Mouse (Mus musculus): ENCODE results near the gene Spsb1.

Gene Spsb1

GRCm38 (mm10) chr4:149912451-149912850, 42.4 kb downstream of the Spsb1 start:
- DNase-seq, result no peak

- DNase-seq, result no peak
Observed at GRCm38 (mm10) chr4:149910558-149910957, 44.3 kb downstream of the Spsb1 start.

- no peak for DNase-seq
Observed at GRCm38 (mm10) chr4:149909551-149909950, 45.3 kb downstream of the Spsb1 start.

- no peak for DNase-seq
Observed at GRCm38 (mm10) chr4:149908923-149909322, 45.9 kb downstream of the Spsb1 start.

DNA sequence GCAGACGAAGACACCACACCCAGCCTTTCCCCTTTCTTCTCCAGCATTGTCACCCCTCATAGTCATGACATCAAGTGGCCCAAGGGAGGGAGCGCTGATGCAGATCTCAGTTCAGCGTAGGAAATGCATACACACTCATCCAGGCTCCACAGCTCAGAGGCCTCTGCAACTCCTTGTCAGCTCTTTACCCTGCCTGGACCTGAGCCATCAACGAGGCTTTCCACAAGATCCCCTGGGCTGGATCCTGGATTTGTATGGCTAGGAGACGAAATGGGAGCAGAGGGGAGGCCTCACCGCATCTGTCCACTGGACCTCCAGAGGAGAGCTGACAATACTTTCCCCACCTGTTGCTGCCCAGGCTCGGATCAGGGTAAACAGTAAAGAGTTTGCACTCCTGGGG, 47.2 kb downstream of the Spsb1 start:
- DNase-seq, result no peak

DNA sequence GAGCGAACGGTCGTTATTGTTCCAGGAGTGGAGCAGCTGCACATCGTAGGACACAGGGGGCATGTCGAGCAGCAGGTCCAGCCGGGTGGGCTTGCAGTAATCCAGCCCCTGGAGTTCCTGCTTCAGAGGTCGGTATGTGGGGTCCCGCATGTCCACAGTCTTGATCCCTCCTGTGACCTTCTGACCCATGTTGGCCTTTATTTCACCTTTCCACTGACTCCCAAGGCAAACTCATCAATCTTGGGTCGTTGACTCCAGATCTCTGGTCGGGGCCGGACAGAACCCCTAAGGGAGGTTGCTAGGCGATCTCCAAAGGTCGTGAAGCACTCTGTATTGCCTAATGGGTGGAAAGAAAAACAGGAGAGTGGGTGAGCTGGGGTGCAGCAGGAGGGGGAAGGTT, 47.9 kb downstream of the Spsb1 start:
- DNase-seq, result no peak

DNA sequence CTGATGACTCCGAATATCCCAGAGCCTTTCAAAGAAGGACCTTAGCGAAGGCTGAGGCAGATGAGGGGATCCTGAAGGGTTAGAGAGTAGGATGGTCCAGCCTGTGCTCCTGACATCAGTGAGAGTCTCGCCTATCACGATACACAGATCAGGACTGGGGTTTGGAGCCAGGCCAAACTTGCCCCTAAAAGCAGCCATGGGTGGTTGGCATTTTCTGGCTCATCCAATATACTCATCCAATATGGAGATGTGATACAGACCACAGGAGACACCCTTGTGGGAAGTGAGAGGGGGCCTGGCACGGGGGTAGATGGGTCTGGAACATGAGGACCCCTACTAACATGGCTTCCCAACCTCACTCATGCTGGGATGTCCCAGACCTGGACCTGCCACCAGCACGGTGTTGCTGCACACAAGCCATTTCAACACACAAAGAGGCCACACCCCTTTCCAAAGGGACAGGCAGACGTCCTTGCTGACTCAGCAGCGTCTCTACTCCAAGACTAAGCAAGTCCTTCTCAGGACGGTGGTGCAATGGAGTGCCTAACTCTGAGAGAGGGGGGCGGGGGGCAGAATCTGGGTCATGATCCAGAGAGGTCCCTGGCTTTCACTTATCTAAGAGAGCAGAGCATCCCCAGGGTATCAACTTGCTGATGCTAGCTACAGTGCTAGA, 49.4 kb downstream of the Spsb1 start:
- DNase-seq, result no peak

GRCm38 (mm10) chr4:149903026-149903425, 51.8 kb downstream of the Spsb1 start:
- peak; percentile 59 to 72 for DNase-seq

- no peak for DNase-seq
Observed at GRCm38 (mm10) chr4:149901349-149901782, 53.5 kb downstream of the Spsb1 start.

DNA sequence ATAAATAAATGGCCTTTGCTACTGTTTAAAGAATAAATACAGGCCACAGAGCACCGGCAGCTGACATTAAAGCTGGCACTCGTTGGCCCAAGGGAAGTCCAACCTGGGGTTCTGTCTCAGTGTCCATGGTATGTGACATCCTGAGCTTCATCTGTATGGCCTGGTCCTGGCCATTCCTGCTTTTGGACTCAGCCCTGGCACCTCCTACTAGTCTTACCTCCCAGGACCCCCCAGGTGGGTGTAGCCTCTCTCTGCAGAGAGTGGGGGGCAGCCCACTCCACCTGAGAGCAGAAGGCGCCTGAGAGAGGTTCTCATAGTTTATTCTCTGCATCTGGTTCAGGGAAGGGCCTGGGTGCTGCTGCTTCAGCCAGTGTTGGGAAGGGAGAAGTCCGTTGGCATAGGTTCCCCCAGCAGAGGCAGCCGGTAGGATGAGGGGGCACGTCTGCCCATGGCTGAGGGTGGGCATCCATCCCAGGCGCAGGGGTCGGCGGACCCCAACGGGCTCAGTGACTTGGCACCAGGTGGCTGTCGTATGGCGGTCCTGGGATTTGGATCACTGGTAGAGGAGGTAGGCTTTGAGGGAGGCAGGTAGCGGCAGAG, 57.1 kb downstream of the Spsb1 start:
- no peak for DNase-seq

DNA sequence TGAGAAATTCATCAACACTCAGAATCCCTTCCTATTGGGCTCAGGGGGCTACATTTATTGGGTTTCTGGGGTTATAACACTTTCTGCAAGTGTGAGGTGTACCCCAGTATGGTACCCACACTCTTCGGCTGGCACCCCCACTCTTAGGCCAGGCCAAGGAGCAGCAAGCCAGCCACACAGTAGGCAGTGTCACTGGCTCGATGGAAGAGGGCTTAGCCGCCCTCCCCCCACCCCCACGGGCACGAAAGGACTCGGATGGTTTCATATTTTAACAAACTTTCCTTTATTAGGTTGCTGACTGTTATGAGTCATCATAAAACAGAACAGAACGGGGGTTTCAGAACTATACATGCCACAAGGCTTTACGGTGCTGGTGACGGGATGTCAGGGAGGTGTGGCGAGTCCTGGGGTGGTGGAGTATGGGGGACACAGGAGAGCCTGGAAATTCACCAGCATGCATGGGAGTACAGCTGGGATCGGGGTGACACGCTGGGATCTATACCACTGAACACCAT, 58.8 kb downstream of the Spsb1 start:
- no peak for DNase-seq

DNA sequence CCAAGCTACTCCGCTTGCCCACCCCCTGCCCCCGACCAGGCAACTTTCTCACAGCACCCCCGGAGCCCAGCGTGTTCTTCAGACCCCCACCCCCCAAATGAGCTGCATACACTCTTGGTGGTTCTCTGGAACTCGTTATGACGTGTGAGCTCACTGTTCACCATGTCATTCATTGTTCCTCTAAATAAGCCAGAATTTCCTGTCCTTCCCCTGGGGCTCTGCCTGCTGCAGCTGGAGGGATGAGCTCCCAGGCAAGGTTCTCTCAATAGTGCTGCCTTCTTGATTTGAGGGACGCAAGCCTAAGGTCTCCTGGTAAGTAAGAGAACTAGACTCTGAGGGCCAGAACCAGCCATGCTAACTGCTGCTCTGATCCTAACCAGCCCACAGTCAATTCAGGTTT, 59.6 kb downstream of the Spsb1 start:
- no peak for DNase-seq

DNA sequence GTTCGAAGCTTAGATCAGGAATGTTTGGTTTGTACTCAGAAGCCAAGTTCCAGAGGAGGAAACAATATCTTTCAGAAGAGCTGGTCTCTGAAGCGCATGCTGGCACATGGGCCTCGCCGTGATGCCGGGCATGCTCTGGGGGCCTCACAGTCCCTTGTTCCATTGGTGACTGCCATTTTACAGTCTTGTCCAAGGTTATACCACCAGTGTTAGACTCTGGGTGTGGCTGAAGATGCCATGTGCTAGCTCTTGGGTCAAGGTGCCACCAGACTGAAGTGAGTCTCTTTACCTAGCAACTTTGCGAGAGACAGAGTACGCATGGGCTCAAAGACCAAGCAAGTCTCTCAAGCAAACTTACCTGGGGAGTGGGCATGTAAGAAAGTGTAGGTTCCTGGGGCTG, 60.5 kb downstream of the Spsb1 start:
- DNase-seq, result no peak

- peak; percentile 69 to 77 for DNase-seq
Observed at GRCm38 (mm10) chr4:149893611-149894151, 61.2 kb downstream of the Spsb1 start.

- no peak for DNase-seq
Observed at GRCm38 (mm10) chr4:149891172-149891960, 63.5 kb downstream of the Spsb1 start.

DNA sequence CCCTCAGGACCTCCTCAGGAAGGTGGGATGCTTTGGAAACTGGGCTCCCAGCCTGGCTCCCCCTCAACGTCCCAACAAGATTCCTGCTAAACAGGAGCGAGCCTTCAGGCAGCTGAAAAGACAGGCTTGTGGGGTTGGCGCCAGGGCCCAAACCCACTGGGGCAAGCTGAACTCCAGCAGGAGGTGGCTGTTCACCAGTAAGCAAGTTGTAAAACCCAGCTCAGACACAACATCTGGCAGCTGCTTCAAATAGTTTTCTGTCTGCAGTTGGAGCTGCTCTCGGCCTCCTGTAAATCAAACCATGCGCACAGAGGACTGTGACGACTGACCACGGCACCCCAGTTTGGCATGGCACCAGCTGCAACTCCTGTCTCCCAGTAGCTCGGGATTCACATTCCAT, 64.3 kb downstream of the Spsb1 start:
- peak in 1 of 2 experiments; percentile 34 for DNase-seq

DNA sequence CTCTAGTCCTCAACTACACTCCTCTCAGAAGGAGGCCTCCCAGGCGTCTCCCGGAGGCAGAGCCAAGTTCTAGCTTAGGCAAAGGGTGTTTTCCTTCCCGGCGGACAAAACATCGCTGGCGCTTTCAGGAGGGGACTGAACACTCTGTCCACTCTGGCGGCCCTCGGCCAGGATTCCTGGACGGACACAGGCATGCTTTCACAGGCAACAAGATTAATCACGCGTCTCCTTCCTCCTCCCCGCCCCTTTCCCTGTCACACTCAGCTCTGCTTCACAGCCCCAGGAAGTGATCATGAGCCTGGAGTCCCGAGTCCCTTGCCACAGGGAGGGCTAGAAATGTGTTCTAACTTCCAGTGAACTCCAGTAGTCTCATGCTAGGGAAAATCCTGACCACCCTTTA, 65.0 kb downstream of the Spsb1 start:
- peak in 1 of 2 experiments; percentile 51 for DNase-seq

DNA sequence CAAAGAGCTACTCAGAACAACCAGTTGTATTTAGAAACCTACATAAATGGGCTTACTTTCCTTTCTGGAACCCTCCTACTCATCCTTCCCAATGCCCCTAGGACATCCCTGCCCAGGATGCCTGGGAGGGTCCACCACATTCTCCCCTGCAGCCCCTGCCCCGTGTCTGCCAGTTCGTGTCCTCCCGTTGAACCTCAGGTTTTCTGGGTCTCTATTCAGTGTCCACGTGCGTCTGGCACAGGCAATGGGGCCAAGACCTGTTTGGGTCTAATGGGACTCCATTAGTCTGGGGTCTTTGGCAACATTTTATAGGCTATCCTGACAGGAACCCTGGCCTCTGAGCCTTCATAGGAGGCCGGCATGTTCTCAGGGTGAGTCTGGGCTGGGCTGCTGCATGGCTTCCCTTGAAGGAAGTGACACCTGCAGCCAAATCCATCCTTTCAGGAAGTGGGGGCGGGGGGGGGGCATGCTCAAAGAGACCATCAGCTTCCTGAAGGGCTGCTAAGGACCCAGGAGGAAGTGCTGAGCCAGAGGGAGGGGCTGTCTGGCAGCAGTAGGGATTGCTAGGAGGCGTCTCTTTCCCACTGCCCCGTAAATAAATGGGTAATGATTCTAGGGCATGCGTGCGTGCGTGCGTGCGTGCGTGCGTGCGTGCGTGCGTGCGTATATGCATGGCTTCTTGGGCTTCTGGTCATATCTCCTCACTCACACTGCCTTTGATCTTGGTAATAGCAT, 65.9 kb downstream of the Spsb1 start:
- DNase-seq, result no peak

DNA sequence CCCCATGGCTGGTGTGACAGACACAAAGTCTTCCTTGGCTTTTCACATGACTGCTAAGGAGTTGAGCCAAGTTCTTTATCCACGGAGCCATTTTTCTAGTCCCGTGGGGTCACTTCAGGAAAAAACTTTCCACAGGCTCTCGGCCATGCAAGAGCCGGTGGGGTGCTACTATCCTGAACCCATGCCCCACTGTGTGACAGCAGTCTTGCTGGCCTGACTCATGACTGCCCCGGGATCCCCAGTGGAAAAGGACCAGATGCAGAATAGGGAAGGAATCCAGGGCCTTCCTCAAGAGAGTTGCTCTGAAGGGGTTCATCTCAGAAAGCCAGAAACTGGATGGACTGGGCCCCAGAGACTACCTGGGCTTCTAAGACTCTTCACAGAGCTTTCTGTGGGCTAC, 66.7 kb downstream of the Spsb1 start:
- no peak for DNase-seq

DNA sequence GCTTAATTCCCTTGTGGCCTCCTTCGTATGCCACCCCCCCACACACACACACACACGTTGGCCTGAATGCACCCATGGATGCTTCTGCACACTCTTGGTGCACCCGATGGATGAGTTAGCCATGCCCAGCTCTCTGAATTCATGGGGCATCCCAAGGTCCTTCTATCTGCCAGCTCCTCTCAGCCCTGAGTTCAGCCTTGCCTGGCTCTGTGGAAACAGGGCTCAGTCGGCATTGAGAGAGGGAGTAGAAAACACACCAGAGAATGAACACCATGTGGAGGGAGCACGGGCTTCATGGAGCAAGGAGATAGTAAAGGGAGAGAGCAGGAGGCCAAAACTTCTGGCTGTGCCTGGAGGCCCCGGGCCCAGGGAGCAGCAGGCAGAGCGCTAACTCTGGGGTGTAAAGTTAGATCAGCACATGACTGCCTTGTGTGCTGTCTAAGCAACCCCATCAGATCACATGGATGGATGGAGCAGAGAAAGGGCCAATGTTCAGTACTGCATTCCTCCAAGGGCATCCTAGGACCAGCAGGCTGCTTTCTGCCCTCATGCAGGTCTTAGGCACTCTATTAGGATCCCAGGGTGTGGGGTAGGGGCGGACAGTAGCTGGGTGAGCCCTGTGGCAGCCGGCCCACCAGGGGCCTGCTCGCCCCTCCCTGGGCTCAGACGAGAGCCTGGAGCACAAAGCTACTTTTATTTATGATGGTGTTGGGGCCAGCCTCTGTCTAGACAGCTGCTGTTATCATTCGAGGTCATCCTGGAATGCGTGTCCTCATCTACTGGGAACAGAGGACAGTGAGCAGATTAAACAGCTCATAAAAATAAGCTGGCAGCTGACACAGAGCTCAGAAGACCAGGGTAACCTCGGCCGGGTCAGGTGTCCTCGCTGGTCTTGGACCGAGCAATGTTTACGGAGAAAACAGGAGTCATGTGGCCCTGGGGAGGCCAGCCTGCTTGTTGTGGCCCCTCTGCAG, 68.3 kb downstream of the Spsb1 start:
- no peak for DNase-seq

DNA sequence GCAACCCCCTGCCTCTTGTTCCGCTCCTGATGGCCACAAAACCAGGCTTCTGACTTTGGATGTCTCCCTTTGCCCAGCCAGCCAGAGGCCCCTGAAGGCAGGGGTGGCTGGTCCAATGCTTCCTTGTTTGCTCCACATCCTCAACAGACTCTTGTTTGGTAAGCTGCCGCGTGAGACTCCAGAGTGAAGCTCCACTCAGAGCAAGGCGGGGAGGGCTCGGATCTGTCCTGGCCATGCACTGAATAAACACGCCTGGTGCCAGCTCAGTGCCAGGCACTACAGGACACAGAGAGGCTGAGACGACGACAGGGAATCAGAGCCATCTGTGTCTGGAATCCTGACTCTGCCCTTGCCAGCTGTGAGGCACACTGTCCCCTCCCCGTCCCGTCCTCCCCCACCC, 70.9 kb downstream of the Spsb1 start:
- peak; percentile 62 to 78 for DNase-seq
